In genomic region chr7:91010655-91011054, GRCm38 (mm10) we compare ENCODE assay signal across 24 mouse cellular contexts.
DNase-seq lines count a peak whose midpoint lies in the region; ATAC-seq lines count a peak whose summit lies in the region.
"Had no signal": no experiment of that assay in that cellular context is flagged by ENCODE, and none has a peak within 500 bp of the region (broad histone marks: within the 10 kb centered on the region; RNA-seq: fewer than 3 reads in every experiment).

No protein-coding gene starts in this region.

- peak; percentile 5 for DNase-seq in forebrain, embryonic 14.5 days (ENCODE audit: low spot score)
- DNase-seq in midbrain, embryonic 14.5 days, result peak; percentile 45
- no peak for DNase-seq in midbrain, embryonic 10.5 days (ENCODE audit: low spot score)
- no peak for DNase-seq in embryo, embryonic 9.5 days (ENCODE audit: extremely low spot score)
- DNase-seq in embryo, embryonic 10.5 days (ENCODE audit: low spot score), result no peak
- DNase-seq: adrenal gland, postnatal 10 days; adrenal gland, postnatal 36 days; cerebellum, adult 11 months; cerebellum, adult 2 months; cerebellum, adult 9-11 months; cerebellum, postnatal 25 days; embryo, embryonic 11 days; gastrocnemius, postnatal 25 days; heart, adult 18-20 months; heart, postnatal 10 days; heart, postnatal 36 days had no signal

- H3K4me1 ChIP-seq in forebrain, embryonic 14.5 days (ENCODE audit: control insufficient read depth, insufficient read depth, low read length), result no peaks in the 10 kb centered on the region
- no peaks in the 10 kb centered on the region for H3K4me1 ChIP-seq in forebrain, embryonic 12.5 days
- no peaks in the 10 kb centered on the region for H3K4me1 ChIP-seq in midbrain, embryonic 14.5 days (ENCODE audit: control insufficient read depth, insufficient read depth, low read length)
- no peaks in the 10 kb centered on the region for H3K4me1 ChIP-seq in midbrain, embryonic 10.5 days
- 0 out of 2 replicates have a peak, but pooled peaks cover 2% of the 10 kb centered on the region for H3K4me1 ChIP-seq in midbrain, embryonic 15.5 days
- H3K4me1 ChIP-seq: forebrain, embryonic 10.5 days; forebrain, embryonic 15.5 days; heart, embryonic 12.5 days; heart, embryonic 15.5 days; hindbrain, embryonic 15.5 days had no signal

- no peaks in the 10 kb centered on the region for H3K27me3 ChIP-seq in forebrain, embryonic 14.5 days (replicated peaks; ENCODE audit: control insufficient read depth, insufficient read depth, low read length)
- H3K27me3 ChIP-seq in forebrain, embryonic 12.5 days, result no peaks in the 10 kb centered on the region
- no peaks in the 10 kb centered on the region for H3K27me3 ChIP-seq in midbrain, embryonic 14.5 days (ENCODE audit: control insufficient read depth, insufficient read depth, low read length)
- H3K27me3 ChIP-seq in midbrain, embryonic 10.5 days (ENCODE audit: low read depth, poor library complexity, severe bottlenecking), result no peaks in the 10 kb centered on the region
- H3K27me3 ChIP-seq in midbrain, embryonic 15.5 days (replicated peaks), result no peaks in the 10 kb centered on the region
- H3K27me3 ChIP-seq: forebrain, embryonic 15.5 days; heart, embryonic 12.5 days; heart, embryonic 15.5 days; hindbrain, embryonic 15.5 days; Patski had no signal

- H3K9me3 ChIP-seq in forebrain, embryonic 14.5 days (replicated peaks; ENCODE audit: control insufficient read depth, low read length), result no peaks in the 10 kb centered on the region
- H3K9me3 ChIP-seq in forebrain, embryonic 12.5 days, result no peaks in the 10 kb centered on the region
- no peaks in the 10 kb centered on the region for H3K9me3 ChIP-seq in midbrain, embryonic 14.5 days (ENCODE audit: control insufficient read depth, low read length)
- H3K9me3 ChIP-seq in midbrain, embryonic 10.5 days (replicated peaks), result no peaks in the 10 kb centered on the region
- no peaks in the 10 kb centered on the region for H3K9me3 ChIP-seq in midbrain, embryonic 15.5 days
- H3K9me3 ChIP-seq: forebrain, embryonic 10.5 days; forebrain, embryonic 15.5 days; heart, embryonic 12.5 days; heart, embryonic 15.5 days; hindbrain, embryonic 15.5 days had no signal

- ATAC-seq in forebrain, embryonic 14.5 days, result no peak
- no peak for ATAC-seq in forebrain, embryonic 12.5 days (ENCODE audit: low FRiP score)
- no peak; the same call in 1 of the 2 replicates for ATAC-seq in midbrain, embryonic 14.5 days (ENCODE audit: low FRiP score, low TSS enrichment)
- peak; percentile 74 for ATAC-seq in midbrain, embryonic 15.5 days (replicated peaks)
- ATAC-seq: forebrain, embryonic 15.5 days; Patski had no signal

- no peak overlapping the region for H3K27ac ChIP-seq in forebrain, embryonic 14.5 days (ENCODE audit: low read depth, low read length)
- H3K27ac ChIP-seq in forebrain, embryonic 12.5 days, result no peak overlapping the region
- H3K27ac ChIP-seq in midbrain, embryonic 14.5 days (replicated peaks; ENCODE audit: low read depth, low read length), result no peak overlapping the region
- H3K27ac ChIP-seq in midbrain, embryonic 10.5 days (replicated peaks), result no peak overlapping the region
- no peak overlapping the region for H3K27ac ChIP-seq in midbrain, embryonic 15.5 days
- H3K27ac ChIP-seq: forebrain, embryonic 10.5 days; forebrain, embryonic 15.5 days; heart, embryonic 15.5 days; hindbrain, embryonic 15.5 days had no signal

- H3K9ac ChIP-seq in forebrain, embryonic 14.5 days (ENCODE audit: low read length), result no peak overlapping the region
- no peak overlapping the region for H3K9ac ChIP-seq in forebrain, embryonic 12.5 days
- no peak overlapping the region for H3K9ac ChIP-seq in midbrain, embryonic 14.5 days (replicated peaks; ENCODE audit: low read length)
- no peak overlapping the region for H3K9ac ChIP-seq in midbrain, embryonic 15.5 days
- H3K9ac ChIP-seq: forebrain, embryonic 15.5 days; heart, embryonic 12.5 days; heart, embryonic 15.5 days; hindbrain, embryonic 15.5 days had no signal

- H3K4me3 ChIP-seq in forebrain, embryonic 14.5 days (ENCODE audit: low read depth, low read length), result no peak overlapping the region
- H3K4me3 ChIP-seq in forebrain, embryonic 12.5 days (replicated peaks), result no peak overlapping the region
- H3K4me3 ChIP-seq in midbrain, embryonic 14.5 days (replicated peaks; ENCODE audit: low read depth, low read length), result no peak overlapping the region
- no peak overlapping the region for H3K4me3 ChIP-seq in midbrain, embryonic 10.5 days
- no peak overlapping the region for H3K4me3 ChIP-seq in midbrain, embryonic 15.5 days
- H3K4me3 ChIP-seq: forebrain, embryonic 10.5 days; forebrain, embryonic 15.5 days; heart, embryonic 12.5 days; heart, embryonic 15.5 days; hindbrain, embryonic 15.5 days had no signal

- no peaks in the 10 kb centered on the region for H3K36me3 ChIP-seq in forebrain, embryonic 14.5 days (ENCODE audit: control insufficient read depth, insufficient read depth, low read length)
- H3K36me3 ChIP-seq in forebrain, embryonic 12.5 days (replicated peaks), result no peaks in the 10 kb centered on the region
- H3K36me3 ChIP-seq in midbrain, embryonic 14.5 days (ENCODE audit: control insufficient read depth, insufficient read depth, low read length), result no peaks in the 10 kb centered on the region
- no peaks in the 10 kb centered on the region for H3K36me3 ChIP-seq in midbrain, embryonic 10.5 days
- H3K36me3 ChIP-seq in midbrain, embryonic 15.5 days (replicated peaks), result no peaks in the 10 kb centered on the region
- H3K36me3 ChIP-seq: forebrain, embryonic 10.5 days; forebrain, embryonic 15.5 days; heart, embryonic 12.5 days; heart, embryonic 15.5 days; hindbrain, embryonic 15.5 days had no signal

- H3K4me2 ChIP-seq in forebrain, embryonic 14.5 days (ENCODE audit: low read length), result no peak overlapping the region
- no peak overlapping the region for H3K4me2 ChIP-seq in forebrain, embryonic 12.5 days
- H3K4me2 ChIP-seq in midbrain, embryonic 14.5 days (ENCODE audit: low read length), result no peak overlapping the region
- H3K4me2 ChIP-seq in midbrain, embryonic 15.5 days, result no peak overlapping the region
- H3K4me2 ChIP-seq: forebrain, embryonic 15.5 days; heart, embryonic 12.5 days; heart, embryonic 15.5 days; hindbrain, embryonic 15.5 days had no signal

- 76% methylated on average over 2 of the region's 2 CpGs for whole genome bisulfite sequencing in forebrain, embryonic 14.5 days
- WGBS in forebrain, embryonic 12.5 days, result 71% methylated on average over 2 of the region's 2 CpGs
- WGBS in midbrain, embryonic 14.5 days, result 46% methylated on average over 2 of the region's 2 CpGs
- WGBS in midbrain, embryonic 10.5 days, result 80% methylated on average over 2 of the region's 2 CpGs
- WGBS in midbrain, embryonic 15.5 days, result 48% methylated on average over 2 of the region's 2 CpGs

Comparison
In these comparisons a context has a peak if more than half of its experiments do, and no peak if none do; other contexts are left out.
1. DNase-seq: peak in forebrain, embryonic 14.5 days (single experiment) and midbrain, embryonic 14.5 days (single experiment); none in midbrain, embryonic 10.5 days (single experiment), embryo, embryonic 9.5 days (single experiment) and embryo, embryonic 10.5 days (single experiment).